ENCODE assay signal across 17 mouse cellular contexts in the genomic region with DNA sequence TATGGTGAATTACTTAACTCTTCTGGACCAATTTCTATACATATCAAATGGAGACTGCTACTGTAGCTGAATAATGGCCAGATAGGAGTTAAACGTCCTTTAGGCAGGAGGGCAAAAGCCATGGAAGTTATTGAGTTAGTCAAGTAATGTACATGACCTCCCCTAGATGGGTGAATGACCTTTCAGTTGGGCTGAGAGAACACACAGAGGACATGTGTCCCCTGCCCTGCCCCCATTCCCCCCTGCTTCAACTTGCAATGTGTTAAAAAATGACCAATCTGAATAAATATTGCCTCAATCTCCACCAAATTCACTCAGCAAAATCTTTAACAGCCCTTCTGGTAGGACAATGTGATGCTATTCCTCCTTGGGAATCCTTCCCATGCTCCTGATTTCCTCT.
A peak's percentile ranks its signal among the peaks of the same experiment; 100 is the strongest.
DNase-seq lines count a peak whose midpoint lies in the region; ATAC-seq and TF ChIP-seq lines count a peak whose summit lies in the region.
"Had no signal": no experiment of that assay in that cellular context is flagged by ENCODE, and none has a peak within 500 bp of the region (broad histone marks: within the 10 kb centered on the region; RNA-seq: fewer than 3 reads in every experiment).

No protein-coding gene starts in this region.

- peak; percentile 86 for DNase-seq in liver, adult 2 months (ENCODE audit: extremely low read depth, low read depth, low spot score)
- DNase-seq in liver, postnatal 0 days = peak; percentile 58
- no peak for DNase-seq in liver, embryonic 11.5 days (ENCODE audit: low spot score)
- DNase-seq: adrenal gland, postnatal 25 days; cerebellum, adult 11 months; cerebellum, adult 18-20 months; cerebellum, adult 8-10 months; cerebellum, adult 9-11 months; cerebellum, postnatal 14 days; cerebellum, postnatal 36 days; embryo, embryonic 11 days had no signal

- 5% methylated on average over 1 of the region's 1 CpGs for WGBS in liver, adult 2 months
- WGBS in liver, embryonic 12.5 days (ENCODE audit: insufficient replicate concordance) = 29% methylated on average over 1 of the region's 1 CpGs
- WGBS in liver, postnatal 0 days (ENCODE audit: insufficient replicate concordance) = 18% methylated on average over 1 of the region's 1 CpGs
- 67% methylated on average over 1 of the region's 1 CpGs for WGBS in liver, embryonic 11.5 days
- WGBS in hindbrain, embryonic 12.5 days = 61% methylated on average over 1 of the region's 1 CpGs

- no peaks in the 10 kb centered on the region for H3K79me2 ChIP-seq in liver, adult 2 months (ENCODE audit: control insufficient read depth, insufficient read depth, low read length)

- no peak overlapping the region for H3K27ac ChIP-seq in liver, adult 2 months (replicated peaks; ENCODE audit: insufficient read depth, low read depth, low read length)
- H3K27ac ChIP-seq in liver, embryonic 12.5 days = no peak overlapping the region
- no peak overlapping the region for H3K27ac ChIP-seq in liver, postnatal 0 days (ENCODE audit: low read depth)
- H3K27ac ChIP-seq in liver, embryonic 11.5 days (ENCODE audit: low read depth, low read length) = no peak overlapping the region
- no peak overlapping the region for H3K27ac ChIP-seq in hindbrain, embryonic 12.5 days
- H3K27ac ChIP-seq: embryonic facial prominence, embryonic 13.5 days; embryonic facial prominence, embryonic 15.5 days; forebrain, embryonic 13.5 days had no signal

- H3K4me2 ChIP-seq in liver, embryonic 12.5 days = no peak overlapping the region
- H3K4me2 ChIP-seq in liver, postnatal 0 days (ENCODE audit: low read depth, low read length) = no peak overlapping the region
- no peak overlapping the region for H3K4me2 ChIP-seq in liver, embryonic 11.5 days
- no peak overlapping the region for H3K4me2 ChIP-seq in hindbrain, embryonic 12.5 days (replicated peaks)
- H3K4me2 ChIP-seq: embryonic facial prominence, embryonic 13.5 days; embryonic facial prominence, embryonic 15.5 days; forebrain, embryonic 13.5 days had no signal

- no peaks in the 10 kb centered on the region for H3K9me3 ChIP-seq in liver, embryonic 12.5 days (replicated peaks)
- H3K9me3 ChIP-seq in liver, postnatal 0 days (ENCODE audit: low read length) = no peaks in the 10 kb centered on the region
- no peaks in the 10 kb centered on the region for H3K9me3 ChIP-seq in liver, embryonic 11.5 days (ENCODE audit: control insufficient read depth, low read length)
- no peaks in the 10 kb centered on the region for H3K9me3 ChIP-seq in hindbrain, embryonic 12.5 days (replicated peaks)
- H3K9me3 ChIP-seq: embryonic facial prominence, embryonic 13.5 days; embryonic facial prominence, embryonic 15.5 days; forebrain, embryonic 13.5 days had no signal

- no peak for TF ChIP-seq POLR2A in liver, adult 2 months (IDR thresholded peaks at IDR 0.05; ENCODE audit: extremely low read depth, insufficient read depth, low read length)

- no peaks in the 10 kb centered on the region for H3K36me3 ChIP-seq in liver, adult 2 months (ENCODE audit: control insufficient read depth, insufficient read depth, low read length)
- H3K36me3 ChIP-seq in liver, embryonic 12.5 days = no peaks in the 10 kb centered on the region
- H3K36me3 ChIP-seq in liver, postnatal 0 days (replicated peaks; ENCODE audit: insufficient read depth, low read length) = no peaks in the 10 kb centered on the region
- H3K36me3 ChIP-seq in liver, embryonic 11.5 days (ENCODE audit: control insufficient read depth, insufficient read depth, low read length) = no peaks in the 10 kb centered on the region
- H3K36me3 ChIP-seq in hindbrain, embryonic 12.5 days = no peaks in the 10 kb centered on the region
- H3K36me3 ChIP-seq: embryonic facial prominence, embryonic 13.5 days; embryonic facial prominence, embryonic 15.5 days had no signal

- TF ChIP-seq CTCF in liver, adult 2 months (IDR thresholded peaks at IDR 0.05; ENCODE audit: low read depth, low read length) = no peak
- no peak for TF ChIP-seq CTCF in liver, postnatal 0 days (IDR thresholded peaks at IDR 0.05; ENCODE audit: low read depth)

- no peak overlapping the region for H3K4me3 ChIP-seq in liver, adult 2 months (ENCODE audit: insufficient read depth, low read depth, low read length)
- no peak overlapping the region for H3K4me3 ChIP-seq in liver, embryonic 12.5 days
- H3K4me3 ChIP-seq in liver, postnatal 0 days (ENCODE audit: low read depth, low read length) = no peak overlapping the region
- no peak overlapping the region for H3K4me3 ChIP-seq in liver, embryonic 11.5 days (ENCODE audit: low read depth, low read length)
- no peak overlapping the region for H3K4me3 ChIP-seq in hindbrain, embryonic 12.5 days
- H3K4me3 ChIP-seq: embryonic facial prominence, embryonic 13.5 days; embryonic facial prominence, embryonic 15.5 days; forebrain, embryonic 13.5 days had no signal

- peaks cover 11% of the 10 kb centered on the region for H3K4me1 ChIP-seq in liver, adult 2 months (ENCODE audit: control insufficient read depth, insufficient read depth, low read length)
- no peaks in the 10 kb centered on the region for H3K4me1 ChIP-seq in liver, embryonic 12.5 days
- peaks cover 5% of the 10 kb centered on the region; the same call in 1 of the 2 replicates for H3K4me1 ChIP-seq in liver, postnatal 0 days (ENCODE audit: insufficient read depth)
- no peaks in the 10 kb centered on the region for H3K4me1 ChIP-seq in liver, embryonic 11.5 days (replicated peaks; ENCODE audit: control insufficient read depth, insufficient read depth, low read length)
- no peaks in the 10 kb centered on the region for H3K4me1 ChIP-seq in hindbrain, embryonic 12.5 days
- H3K4me1 ChIP-seq: embryonic facial prominence, embryonic 15.5 days; forebrain, embryonic 13.5 days had no signal

- H3K27me3 ChIP-seq in liver, adult 2 months (ENCODE audit: control insufficient read depth, insufficient read depth, low read length) = no peaks in the 10 kb centered on the region
- no peaks in the 10 kb centered on the region for H3K27me3 ChIP-seq in liver, embryonic 12.5 days (replicated peaks)
- H3K27me3 ChIP-seq in liver, postnatal 0 days (ENCODE audit: insufficient read depth, low read length) = no peaks in the 10 kb centered on the region
- H3K27me3 ChIP-seq in liver, embryonic 11.5 days (replicated peaks; ENCODE audit: control insufficient read depth, insufficient read depth, low read length) = no peaks in the 10 kb centered on the region
- no peaks in the 10 kb centered on the region for H3K27me3 ChIP-seq in hindbrain, embryonic 12.5 days
- H3K27me3 ChIP-seq: embryonic facial prominence, embryonic 13.5 days; embryonic facial prominence, embryonic 15.5 days; forebrain, embryonic 13.5 days had no signal

- TF ChIP-seq EP300 in liver, postnatal 0 days (IDR thresholded peaks at IDR 0.05; ENCODE audit: low read depth) = peak; percentile 23; the same call in 1 of the 2 replicates

- ATAC-seq in liver, embryonic 12.5 days = no peak
- peak; percentile 96 for ATAC-seq in liver, postnatal 0 days
- no peak for ATAC-seq in liver, embryonic 11.5 days (replicated peaks; ENCODE audit: low FRiP score)
- no peak for ATAC-seq in hindbrain, embryonic 12.5 days (ENCODE audit: low FRiP score)
- ATAC-seq: forebrain, embryonic 13.5 days; forebrain, embryonic 16.5 days had no signal

- H3K9ac ChIP-seq in liver, adult 2 months (ENCODE audit: low read depth, low read length) = no peak overlapping the region
- no peak overlapping the region for H3K9ac ChIP-seq in liver, embryonic 12.5 days
- no peak overlapping the region for H3K9ac ChIP-seq in liver, postnatal 0 days (replicated peaks)
- H3K9ac ChIP-seq in liver, embryonic 11.5 days (ENCODE audit: low read depth, low read length) = no peak overlapping the region
- H3K9ac ChIP-seq in hindbrain, embryonic 12.5 days = no peak overlapping the region
- H3K9ac ChIP-seq: embryonic facial prominence, embryonic 13.5 days; embryonic facial prominence, embryonic 15.5 days; forebrain, embryonic 13.5 days had no signal
